Mouse (Mus musculus) mature B cell (primary cell): ENCODE data around the gene Slc30a7.

Source experiments
- in situ Hi-C: fragments of 300-500 bp; cut with MboI; formaldehyde crosslinking; loops from 2 replicates; pipeline ENCODE4 v1.14.3; 2019

Gene Slc30a7

DNA sequence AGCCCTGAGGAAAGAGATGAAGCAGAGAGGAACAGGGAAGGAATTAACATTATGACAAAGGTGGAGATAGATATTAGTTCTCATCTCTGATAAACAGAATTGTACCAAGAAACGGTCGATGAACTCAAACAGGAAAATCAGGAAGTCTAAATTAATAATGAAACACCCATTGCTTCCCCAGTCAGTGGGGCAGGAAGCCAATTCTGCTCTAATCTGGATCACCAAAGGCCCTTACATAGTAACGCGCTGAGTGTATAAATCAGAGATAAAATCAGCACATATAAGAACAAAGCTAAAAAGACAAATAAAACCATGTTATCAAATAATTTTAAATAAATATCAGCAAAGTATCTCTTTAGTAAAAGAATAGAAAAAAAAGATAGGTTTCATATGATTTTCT lies 15.1 kb downstream of the Slc30a7 start:
- in situ Hi-C loops, result no loop called here

DNA sequence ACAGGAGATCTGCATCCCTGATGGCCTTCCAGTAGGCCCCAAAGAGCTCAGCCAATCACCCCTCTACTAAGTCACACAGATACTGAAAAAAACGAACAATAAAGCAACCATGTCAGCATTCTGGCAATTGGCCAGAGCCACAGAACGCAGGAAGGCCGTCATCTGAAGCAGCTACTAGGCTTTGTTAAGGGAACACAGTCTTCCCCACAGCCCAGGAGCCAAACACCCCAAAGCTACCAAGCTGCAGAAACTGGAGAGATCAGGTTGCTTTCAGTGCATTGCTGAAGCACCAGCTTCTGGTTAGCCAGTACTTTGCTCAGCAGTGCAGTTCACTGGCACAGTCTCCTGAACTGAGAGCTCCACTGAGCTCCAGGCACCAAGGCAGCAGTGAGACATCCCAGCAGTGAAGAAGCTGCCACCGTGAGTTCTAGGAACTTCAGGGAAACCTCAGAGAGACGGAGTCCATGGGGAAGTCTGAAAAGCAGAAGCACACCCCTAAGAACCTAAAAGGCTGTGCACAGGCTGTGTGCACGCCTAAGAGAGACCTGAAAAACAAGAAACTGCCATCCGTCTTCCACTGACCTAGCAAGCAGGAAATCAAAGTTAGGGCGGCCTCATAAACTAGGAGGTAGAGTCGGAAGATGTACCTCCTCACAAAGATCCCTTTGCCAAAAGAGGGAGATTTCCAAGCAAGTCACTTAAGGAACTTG lies 21.9 kb downstream of the Slc30a7 start:
- in situ Hi-C loops, result no loop called here

DNA sequence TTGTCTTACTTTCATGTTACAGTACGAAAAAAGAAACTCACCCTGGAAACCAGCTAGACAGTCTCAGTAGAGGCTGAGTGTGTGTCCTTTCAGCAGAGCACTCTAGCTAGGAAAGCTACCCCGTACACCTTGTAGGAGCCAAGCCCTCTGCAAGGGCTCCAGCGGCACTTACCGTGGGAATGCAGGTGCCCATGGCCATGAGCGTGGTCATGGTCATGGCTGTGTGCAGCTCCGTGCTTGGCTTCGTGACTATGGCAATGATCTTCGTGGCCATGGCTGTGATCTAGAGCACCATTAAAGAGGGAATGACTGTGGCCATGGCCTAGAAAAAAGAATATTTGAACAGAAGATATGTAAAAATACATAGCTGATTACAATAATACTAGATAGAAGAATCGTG lies 22.6 kb downstream of the Slc30a7 start:
- in situ Hi-C loops, result no loop called here

DNA sequence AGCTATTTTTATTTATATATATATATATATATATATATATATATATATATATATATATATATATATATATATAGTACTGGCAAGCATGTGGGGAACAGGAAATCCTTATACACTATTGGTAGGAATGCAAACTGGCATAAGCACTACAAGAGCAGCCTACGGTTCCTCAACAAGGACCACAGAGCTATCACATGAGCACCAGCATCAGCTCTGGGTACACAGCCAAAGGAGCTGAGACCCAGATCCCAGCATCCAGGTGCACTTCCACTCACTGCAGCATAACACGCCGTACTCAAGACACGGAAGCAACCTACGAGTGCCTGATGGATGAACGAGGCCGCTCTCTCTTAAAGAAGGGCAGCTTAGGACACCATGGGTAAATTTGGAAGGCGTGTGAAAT lies 24.0 kb downstream of the Slc30a7 start:
- in situ Hi-C loops, result no loop called here

DNA sequence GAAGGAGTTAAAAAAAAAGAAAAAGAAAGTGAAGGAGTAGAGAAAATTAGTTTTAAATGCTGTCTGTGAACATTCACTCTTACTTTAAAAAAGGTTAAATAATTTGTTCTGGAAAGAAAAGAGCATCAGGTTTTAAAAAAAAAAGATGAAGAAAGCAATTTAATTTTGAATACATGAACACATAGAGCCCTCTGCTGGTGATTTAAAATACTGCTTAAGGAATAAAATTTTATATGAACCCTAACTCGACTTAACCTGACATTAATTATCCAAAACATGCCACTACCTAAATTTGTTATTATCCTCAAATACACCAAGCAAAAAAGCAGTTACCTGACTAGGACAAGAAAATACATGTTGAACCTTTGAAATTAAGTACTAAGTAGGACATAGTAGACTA lies 28.2 kb downstream of the Slc30a7 start:
- in situ Hi-C loops, result no loop called here

DNA sequence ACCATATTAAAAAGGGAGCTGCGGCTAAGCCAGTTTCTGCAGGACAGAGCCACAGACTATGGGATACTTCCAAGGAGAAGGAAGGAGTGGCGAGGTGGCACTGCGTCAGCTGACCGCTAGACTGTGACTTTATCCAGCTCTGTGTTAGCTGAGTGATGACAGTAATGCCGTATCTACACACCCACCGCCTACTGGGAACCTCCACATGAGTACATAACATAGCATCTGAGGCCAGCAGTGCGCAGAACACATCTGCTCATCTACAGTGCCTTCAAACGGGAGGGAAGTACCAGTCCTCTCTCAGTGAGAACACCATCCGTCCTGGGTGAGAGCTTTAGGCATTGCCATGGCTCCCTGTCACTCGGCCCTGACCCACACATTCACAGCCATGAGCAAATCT lies 32.2 kb downstream of the Slc30a7 start:
- in situ Hi-C loops, result no loop called here

DNA sequence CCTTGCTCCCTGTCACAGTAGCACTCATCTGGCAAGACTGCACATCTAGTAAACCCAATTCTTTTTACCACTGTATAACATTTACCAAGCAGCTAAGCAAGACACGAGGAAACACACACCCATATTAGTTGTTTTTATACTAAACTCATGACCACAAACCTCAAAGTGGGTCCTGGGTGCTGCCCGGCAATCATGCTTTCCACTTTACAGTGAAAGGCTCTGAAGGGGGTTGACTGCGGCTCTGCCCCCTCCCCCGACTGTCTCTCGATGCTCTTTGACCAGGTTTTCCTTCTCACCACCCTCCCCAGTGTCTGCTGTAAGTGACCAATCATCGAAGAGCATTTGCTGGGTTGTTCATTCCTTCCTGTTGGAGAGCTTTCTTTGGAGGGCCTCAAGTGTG lies 33.0 kb downstream of the Slc30a7 start:
- in situ Hi-C loops, result no loop called here

DNA sequence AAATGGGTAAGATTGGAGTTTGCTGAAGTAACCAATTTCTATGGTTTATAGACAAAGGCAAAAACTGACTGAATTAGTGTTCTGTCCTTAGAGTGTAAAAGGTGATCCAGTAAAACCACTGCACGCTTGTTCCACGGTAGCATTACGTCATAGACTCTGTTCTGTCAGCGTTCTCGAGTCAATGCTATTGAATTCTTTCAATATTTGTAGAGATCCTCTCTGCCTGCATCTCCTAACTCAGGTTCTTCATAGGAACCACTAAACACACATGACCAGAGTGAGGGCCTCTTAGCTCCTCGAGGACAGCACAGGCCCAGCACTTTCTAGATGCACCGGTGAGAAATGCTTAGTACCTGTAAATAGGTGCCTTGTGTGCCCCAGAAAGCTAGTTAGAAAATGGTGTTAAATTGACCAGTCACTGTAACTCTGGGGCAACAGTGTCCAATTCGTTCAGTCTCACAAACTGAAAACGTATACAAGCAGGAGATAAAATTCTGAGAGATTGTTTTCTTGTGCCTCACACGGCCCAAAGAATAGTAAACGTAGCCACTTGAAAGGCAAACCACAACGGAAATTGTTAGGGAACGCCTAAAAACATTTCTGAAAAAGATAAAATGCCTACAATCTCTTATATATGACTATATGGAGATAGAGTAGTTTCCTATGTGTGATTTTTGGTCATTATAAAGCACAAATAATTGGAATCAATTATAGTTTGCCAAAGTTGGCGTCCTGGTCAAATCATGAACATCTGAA lies 35.1 kb downstream of the Slc30a7 start:
- in situ Hi-C loops, result no loop called here

DNA sequence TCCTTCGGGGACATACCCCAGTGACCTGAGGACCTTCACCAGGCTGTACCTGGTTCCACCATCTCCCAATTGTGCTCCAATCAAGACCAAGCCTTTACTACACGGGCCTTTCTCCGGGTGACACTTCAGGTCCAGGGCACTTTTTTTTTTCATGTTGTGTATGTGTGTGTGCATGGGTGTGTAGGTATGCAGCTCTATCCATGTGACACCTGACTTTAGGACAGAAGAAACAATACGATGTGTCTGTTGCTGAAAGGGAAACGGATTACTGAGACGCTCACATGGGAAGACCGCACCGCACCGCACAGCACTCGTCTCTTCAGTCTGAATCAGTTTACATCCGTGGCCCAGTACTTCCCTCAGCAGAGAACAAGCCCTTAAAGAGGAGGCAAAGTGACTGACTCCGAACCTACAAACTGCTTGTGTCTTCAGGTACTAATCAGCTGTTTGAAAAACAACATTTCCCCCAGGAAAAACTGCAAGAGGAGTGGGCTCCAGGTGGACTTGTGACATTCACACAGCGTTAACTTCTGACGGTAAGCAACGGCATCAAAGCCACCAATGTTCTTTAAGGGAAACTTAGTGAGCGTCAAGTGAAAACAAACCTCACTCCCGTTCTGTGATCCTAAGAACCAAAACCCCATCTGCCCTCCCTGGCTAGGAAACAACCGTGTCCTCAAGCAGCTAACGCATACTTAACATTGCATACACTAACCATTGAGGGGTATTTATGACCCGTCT lies 36.0 kb downstream of the Slc30a7 start:
- in situ Hi-C loops, result no loop called here

DNA sequence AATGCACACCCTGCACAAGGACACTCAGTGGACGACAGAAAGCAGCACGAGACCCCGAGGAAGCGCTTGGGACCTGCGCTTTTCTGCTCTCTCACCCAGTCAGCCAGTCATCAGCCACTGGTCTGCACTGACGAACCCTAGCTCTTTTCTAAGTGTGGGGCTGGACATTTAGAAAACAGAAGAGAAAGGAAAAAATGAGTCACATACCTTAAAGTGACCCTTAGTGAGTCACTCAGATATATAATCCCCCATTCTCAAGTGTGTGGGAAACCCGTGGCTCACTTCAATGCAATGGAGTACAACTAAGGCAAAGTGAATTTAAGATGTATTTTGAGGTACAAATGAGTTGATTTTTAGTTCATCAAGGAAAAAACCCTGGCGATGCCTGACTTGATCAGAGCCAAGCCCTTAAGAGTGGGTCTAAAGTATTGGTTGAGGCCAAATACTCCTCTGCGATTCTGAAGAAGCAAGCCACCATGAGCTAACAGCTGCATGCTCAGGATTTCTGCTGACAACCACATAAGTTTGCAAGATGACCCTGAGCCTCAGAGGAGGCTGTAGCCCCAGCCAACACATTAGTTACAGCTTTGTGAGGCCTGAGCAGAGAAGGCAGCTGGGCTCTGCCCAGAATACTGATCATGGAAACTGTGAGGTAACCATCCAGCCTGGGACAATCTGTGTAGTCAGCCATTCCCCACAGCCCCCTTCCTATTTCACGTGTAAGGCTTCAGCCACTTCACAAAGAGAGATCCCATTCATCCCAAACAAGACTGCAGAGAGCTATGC lies 38.3 kb downstream of the Slc30a7 start:
- in situ Hi-C loops, result no loop called here

DNA sequence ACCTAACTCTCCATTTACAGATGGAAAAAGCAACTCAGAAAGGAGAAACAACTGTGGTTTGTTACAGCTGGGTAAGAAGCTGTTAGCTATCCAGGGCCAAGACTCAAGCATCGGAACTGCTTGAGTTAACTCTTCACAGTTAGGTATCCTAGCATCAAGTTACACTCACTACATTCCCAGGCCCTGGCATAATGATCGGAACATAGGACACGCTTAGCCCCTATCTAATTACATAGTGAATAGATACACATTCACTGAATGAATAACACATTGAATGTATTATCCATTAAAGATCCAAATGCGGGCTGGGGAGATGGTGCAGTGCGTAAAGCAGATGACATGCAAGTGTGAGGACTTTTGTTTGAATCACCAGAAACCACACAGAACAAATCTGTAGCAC lies 43.1 kb downstream of the Slc30a7 start:
- in situ Hi-C loops, result no loop called here

DNA sequence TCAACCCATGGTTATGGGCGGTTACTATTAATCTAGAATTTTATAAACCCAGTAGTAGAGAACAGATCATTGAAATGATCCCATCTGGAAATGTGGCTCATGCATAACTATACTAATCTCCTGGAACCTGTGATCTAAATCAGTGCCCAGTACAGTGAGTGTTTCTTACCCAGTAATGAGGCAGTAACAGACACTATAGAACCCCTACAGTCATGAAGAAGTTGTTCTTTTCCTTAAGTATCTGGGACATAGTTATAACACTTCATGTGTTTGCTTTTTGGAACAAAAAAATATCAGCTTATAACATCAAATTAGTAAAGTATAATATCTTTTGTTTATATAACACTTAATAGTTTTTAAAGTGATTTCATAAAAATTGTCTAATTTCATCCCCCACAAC lies 43.6 kb downstream of the Slc30a7 start:
- in situ Hi-C loops, result no loop called here

DNA sequence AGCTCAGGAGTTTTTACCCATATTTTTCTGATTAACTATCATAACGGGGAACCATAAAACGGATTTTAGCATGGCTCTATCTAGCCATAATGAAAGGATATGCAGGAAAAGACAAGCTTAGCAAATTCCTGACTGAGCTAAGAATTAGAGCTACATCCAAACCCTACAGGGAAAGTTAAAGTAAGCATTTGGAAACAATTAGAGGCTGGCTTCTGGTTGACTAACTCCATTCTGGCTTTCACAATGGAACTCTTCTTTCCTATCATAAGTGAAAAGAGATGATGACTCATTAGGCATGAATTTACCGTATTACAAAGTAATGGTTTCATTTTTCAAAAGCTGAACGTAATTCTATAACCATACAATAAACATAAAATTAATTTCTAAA lies 45.2 kb downstream of the Slc30a7 start:
- in situ Hi-C loops, result no loop called here

DNA sequence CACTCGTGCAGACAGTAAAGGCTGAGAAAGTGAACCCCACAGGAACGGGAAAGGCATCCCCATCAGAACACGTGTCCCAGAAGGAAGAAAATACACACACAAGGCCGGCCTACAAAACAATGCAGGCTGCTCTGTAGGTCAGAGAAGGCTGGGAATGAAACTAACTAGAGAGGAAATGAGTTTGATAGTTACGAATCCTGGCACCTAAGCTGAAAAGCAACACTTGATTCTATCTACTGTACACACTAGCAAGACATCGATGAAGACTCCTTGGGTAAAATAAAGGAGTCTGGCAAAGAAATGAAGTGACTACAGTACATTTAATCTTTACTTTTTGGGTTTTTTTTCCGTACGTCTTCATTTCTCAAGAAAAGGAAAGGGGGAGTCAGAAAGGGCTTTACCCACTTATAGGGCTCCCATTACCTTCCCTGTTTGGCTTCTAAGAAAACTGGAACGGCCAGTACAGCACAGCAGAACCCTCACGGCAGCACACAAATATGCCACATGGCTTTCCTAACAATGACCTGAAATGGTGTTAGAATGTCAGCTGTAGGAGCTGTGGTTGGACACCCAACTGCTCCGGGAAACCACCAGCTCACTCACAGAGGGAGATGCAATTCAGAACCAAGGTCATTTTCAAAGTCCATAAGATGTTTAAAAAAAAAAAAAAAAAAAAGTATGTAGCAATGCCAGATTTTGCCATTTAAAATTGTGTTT lies 45.7 kb downstream of the Slc30a7 start:
- in situ Hi-C loops, result no loop called here

DNA sequence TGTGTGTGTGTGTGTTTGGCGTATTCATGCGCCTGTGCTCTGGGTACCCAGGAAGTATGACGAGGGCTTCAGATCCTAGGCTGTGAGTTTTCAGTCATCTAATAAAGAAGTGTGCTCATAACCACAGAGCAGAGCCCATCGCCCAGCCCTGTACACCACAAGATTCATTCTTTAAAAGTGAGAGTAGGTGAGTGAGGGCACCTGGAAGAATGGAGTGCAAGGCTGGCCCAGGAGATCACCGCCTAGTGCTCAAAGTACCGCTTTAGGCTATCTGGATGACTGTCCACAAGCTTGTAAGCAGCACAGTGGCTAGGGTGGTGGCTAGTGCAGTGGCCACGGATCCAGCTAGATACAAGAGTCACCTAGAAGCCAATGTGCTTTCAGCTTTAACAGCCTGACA lies 50.0 kb downstream of the Slc30a7 start:
- in situ Hi-C loops, result no loop called here

DNA sequence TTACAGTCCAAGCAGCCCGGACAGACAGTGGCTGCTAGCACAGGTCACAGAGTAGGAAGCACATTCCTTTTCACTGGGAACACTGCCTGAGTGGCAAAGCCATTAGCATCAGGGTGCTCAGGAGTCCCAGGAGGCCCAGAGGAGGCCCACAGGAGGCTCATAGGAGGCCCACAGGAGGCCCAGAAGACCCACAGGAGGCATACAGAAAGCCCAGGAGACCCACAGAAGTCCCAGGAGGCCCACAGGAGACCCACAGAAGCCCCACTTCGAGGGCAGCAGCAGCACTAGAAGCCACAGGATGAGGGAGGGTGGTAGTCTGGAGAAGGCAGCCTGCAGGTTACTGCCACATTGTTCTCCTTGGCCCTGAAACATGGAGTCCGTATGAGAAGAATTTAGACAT lies 54.1 kb downstream of the Slc30a7 start:
- in situ Hi-C loops, result no loop called here

DNA sequence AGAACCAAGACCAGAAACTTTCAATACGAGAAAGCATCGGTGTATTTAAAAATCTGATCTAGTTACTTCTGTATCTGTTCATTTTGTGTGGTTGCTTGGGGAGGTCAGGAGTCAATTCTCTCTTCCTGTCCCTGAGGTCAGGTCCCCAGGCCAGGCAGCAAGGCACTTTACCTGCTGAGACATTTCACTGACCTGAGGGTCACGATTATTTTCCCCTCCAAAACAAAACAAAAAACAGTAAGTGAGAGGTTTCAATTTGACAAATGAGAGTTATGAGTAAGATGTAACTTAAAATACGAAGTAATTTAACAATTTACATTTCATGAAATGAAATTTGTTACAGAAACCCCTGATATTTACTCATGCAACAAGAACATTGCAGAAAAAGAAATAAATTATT lies 54.9 kb downstream of the Slc30a7 start:
- in situ Hi-C loops, result no loop called here

DNA sequence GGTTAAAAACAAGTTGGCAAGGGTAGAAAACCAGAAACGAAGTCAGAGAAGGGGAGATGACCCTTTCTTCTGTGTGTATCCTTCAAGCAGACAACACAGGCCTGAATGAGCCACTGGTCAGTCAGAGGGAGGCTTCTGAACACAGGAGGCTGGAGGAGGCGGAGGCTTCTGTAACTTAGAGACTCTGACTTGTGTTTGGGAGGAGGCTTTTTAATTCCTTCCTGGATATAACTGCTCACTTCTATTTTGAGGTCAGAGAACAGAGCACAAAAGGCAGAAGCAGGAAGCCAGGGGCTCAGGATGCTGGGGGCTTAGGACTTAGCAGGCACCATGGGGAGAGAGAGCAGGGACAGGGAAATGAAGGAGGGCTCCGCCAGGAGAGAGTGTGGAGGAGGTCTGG lies 56.0 kb downstream of the Slc30a7 start:
- in situ Hi-C loops, result no loop called here

DNA sequence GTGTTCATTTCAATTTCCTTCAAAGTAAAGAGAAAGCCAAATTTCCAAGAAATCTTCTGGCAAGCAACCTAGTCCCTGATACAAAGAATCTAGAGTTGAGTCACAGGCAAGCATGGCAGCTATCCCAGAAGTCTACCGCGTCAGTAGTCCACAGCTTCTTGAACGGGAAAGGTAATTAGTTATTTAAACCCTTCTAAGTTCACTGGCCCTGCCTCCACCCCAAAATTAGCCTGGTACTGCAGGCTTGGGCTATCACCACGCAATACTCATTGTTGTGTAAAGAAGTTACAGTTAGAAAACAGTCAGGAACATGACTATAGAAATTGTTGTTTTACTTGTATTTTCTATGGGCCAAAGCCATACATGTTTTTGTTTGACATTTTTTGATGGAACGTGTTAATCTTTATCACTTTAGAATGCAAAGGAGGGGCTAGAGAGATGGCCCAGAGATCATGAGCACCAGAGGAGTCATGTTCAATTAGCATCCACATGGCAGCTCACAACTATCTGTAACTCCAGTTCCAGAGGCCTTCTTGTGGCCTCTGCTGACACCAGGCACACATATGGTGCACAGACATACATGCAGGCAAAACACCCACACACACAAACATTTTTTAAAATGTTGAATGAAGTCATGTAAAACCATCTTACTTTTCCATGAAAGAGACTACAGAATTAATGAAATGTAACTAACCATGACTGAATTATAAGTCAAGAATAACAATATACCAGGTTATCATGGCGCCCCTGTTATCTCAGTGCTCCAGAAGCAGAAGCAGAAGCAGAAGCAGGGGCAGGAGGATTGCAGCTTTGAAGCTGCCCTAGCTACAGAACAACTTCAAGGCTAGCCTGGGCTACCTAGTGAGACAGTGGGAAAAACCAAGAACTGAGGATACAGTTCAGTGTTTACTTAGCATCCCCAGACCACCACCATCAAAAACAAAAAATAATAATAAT lies 57.0 kb downstream of the Slc30a7 start:
- in situ Hi-C loops, result no loop called here

DNA sequence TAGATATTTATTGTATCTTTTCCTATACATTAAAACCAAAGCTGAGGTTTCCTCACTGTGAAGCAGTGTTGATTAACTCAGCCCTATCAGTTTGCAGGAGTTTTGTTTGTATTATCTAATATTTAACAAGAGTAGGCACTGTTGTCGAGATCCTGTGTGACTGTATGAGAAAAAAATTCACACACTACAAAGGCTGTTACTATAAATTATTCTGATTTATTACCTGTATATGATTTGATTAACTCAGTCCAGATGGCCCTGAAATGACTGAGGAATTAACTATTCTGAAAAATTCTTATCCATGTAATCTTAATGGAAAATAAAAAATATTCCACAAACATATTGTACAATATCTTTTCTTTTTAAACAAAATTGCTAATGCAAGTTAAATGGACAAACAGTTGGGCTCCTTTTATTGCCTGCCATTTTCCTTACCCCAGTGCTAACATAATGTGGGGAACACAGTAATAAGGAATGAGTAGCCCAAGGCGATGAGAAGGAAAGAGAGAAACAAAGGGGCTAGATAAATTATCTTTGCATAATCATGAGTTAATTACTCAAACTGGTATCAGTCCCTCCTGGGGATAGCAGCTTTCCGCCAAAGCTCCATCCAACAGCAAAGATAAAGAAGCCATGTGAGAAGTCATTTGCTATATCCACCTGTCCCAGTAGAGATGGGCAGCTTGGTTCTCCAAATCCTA lies 57.8 kb downstream of the Slc30a7 start:
- in situ Hi-C loops, result no loop called here
